Mouse (Mus musculus) liver, adult 2 months (tissue): ENCODE data around the gene Pfdn4. TPM values are rescaled to one million over a fixed set of nuclear protein-coding genes. Genes with fewer than 3 reads are reported as not detected.
A peak's percentile ranks its signal among the peaks of the same experiment; 100 is the strongest.

Experiments
- DNase-seq: peaks from one replicate; pipeline ENCODE4 v3.0.0-alpha.2; 2011; ENCODE audit warnings: low read depth, low spot score; ENCODE audit errors: extremely low read depth
- H3K27ac ChIP-seq: fragments of 200-500 bp; replicated peaks from 2 replicates; pipeline ENCODE4 v1.5.1; 2012; ENCODE audit warnings: low read depth, mild to moderate bottlenecking, control low read depth, inconsistent platforms, low read length; ENCODE audit not compliant: insufficient read depth
- H3K27me3 ChIP-seq: fragments of 200-500 bp; 2 replicates; pipeline ENCODE4 v1.6.1; 2012; ENCODE audit warnings: mild to moderate bottlenecking, moderate library complexity, low read length, inconsistent platforms; ENCODE audit not compliant: control insufficient read depth, insufficient read depth
- H3K36me3 ChIP-seq: fragments of 200-500 bp; 2 replicates; pipeline ENCODE4 v1.6.1; 2012; ENCODE audit warnings: low read length, inconsistent platforms; ENCODE audit not compliant: control insufficient read depth, insufficient read depth
- H3K4me1 ChIP-seq: fragments of 200-500 bp; 2 replicates; pipeline ENCODE4 v1.6.1; 2011; ENCODE audit warnings: low read length; ENCODE audit not compliant: control insufficient read depth, insufficient read depth
- H3K4me3 ChIP-seq: fragments of 200-500 bp; 2 replicates; pipeline ENCODE4 v1.5.1; 2011; ENCODE audit warnings: low read depth, mild to moderate bottlenecking, control low read depth, low read length, moderate library complexity; ENCODE audit not compliant: insufficient read depth
- H3K79me2 ChIP-seq: fragments of 200-500 bp; 2 replicates; pipeline ENCODE4 v1.6.1; 2012; ENCODE audit warnings: inconsistent platforms, mild to moderate bottlenecking, low read length, moderate library complexity; ENCODE audit not compliant: control insufficient read depth, insufficient read depth
- H3K9ac ChIP-seq: fragments of 200-500 bp; 2 replicates; pipeline ENCODE4 v1.6.1; 2012; ENCODE audit warnings: low read depth, mild to moderate bottlenecking, control low read depth, inconsistent platforms, low read length
- CTCF ChIP-seq: fragments of 200-500 bp; IDR thresholded peaks from 2 replicates; pipeline ENCODE4 v1.5.1; 2011; ENCODE audit warnings: low read depth, low read length, control low read depth
- POLR2A ChIP-seq: fragments of 200-500 bp; IDR thresholded peaks from 2 replicates; pipeline ENCODE4 v1.6.1; 2011; ENCODE audit warnings: low read length, control low read depth; ENCODE audit not compliant: insufficient read depth; ENCODE audit errors: extremely low read depth
- WGBS: fragments of 180-500 bp; shearing (Covaris S2); methylation state at CpG from one replicate; pipeline ENCODE4 v1.1.7; 2018; 5-methylcytosine and 5-hydroxymethylcytosine counted together
- polyA plus RNA-seq: library from polyadenylated mRNA; depleted of rRNA; stranded (reverse); fragments of >200 nt; gene quantifications from 2 replicates; pipeline ENCODE4 v1.2.3, GENCODE M21; 2012
- total RNA-seq: library from RNA; depleted of rRNA; stranded (reverse); fragments of >200 nt; gene quantifications from 2 replicates; pipeline ENCODE4 v1.2.3, GENCODE M21; 2014

Gene Pfdn4
- total and polyA plus RNA-seq, 2 experiments, result 1.4 to 10.6 TPM

DNA sequence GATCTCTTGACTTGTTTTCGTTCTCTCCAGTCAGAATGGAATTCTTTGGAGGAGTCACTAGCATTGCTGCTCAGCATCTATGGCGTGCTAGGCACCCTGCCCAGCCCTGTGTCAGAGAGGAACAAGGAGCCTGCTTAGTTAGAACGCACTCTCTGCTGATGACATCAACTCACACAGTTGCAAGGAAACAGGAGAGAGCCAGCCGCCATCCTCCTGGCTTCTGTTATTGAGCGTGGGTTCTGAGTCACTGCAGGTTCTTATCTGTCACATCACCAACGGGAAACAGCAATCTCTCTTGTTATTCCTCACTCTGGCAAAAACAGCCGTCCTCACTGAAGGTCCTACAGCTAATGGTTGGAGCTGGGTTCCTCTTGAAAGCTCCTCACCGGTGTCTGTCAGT is 7.1 kb downstream of the Pfdn4 start:
- H3K36me3 ChIP-seq, result no peaks in the 10 kb centered on the region
- TF ChIP-seq POLR2A (no peak), CTCF (no peak)
- no peak for DNase-seq
- no peaks in the 10 kb centered on the region for H3K4me1 ChIP-seq
- H3K9ac ChIP-seq, result no peak overlapping the region
- H3K4me3 ChIP-seq, result no peak overlapping the region
- WGBS, result 49% methylated on average over 8 of the region's 8 CpGs
- H3K27ac ChIP-seq, result no peak overlapping the region
- no peaks in the 10 kb centered on the region; the same call in 1 of the 2 replicates for H3K27me3 ChIP-seq
- H3K79me2 ChIP-seq, result no peaks in the 10 kb centered on the region

- H3K36me3 ChIP-seq, result no peaks in the 10 kb centered on the region
- H3K4me3 ChIP-seq, result no peak overlapping the region
- WGBS, result 41% methylated on average over 4 of the region's 4 CpGs
Observed at GRCm38 (mm10) chr2:170503983-170504382, 7.8 kb downstream of the Pfdn4 start.

GRCm38 (mm10) chr2:170507734-170508133 is 11.5 kb downstream of the Pfdn4 start:
- no peaks in the 10 kb centered on the region; the same call in 1 of the 2 replicates for H3K27me3 ChIP-seq
- peaks cover 4% of the 10 kb centered on the region; the same call in 1 of the 2 replicates for H3K4me1 ChIP-seq
- H3K9ac ChIP-seq, result no peak overlapping the region
- no peaks in the 10 kb centered on the region for H3K36me3 ChIP-seq
- no peak overlapping the region for H3K4me3 ChIP-seq
- WGBS, result 2% methylated on average over 10 of the region's 10 CpGs
- peaks cover 10% of the 10 kb centered on the region; the same call in 1 of the 2 replicates for H3K79me2 ChIP-seq
- peak; percentile 59 for DNase-seq
- TF ChIP-seq POLR2A, result no peak
- TF ChIP-seq CTCF, result peak; percentile 68
- no peak overlapping the region for H3K27ac ChIP-seq

More at GRCm38 (mm10) chr2:170503983-170504382, 7.8 kb downstream of the Pfdn4 start:
- DNase-seq, result no peak
- no peaks in the 10 kb centered on the region for H3K4me1 ChIP-seq
- no peaks in the 10 kb centered on the region for H3K79me2 ChIP-seq
- H3K27me3 ChIP-seq, result no peaks in the 10 kb centered on the region; the same call in 1 of the 2 replicates
- H3K27ac ChIP-seq, result no peak overlapping the region
- no peak overlapping the region for H3K9ac ChIP-seq
- no peak for TF ChIP-seq POLR2A
- no peak for TF ChIP-seq CTCF

DNA sequence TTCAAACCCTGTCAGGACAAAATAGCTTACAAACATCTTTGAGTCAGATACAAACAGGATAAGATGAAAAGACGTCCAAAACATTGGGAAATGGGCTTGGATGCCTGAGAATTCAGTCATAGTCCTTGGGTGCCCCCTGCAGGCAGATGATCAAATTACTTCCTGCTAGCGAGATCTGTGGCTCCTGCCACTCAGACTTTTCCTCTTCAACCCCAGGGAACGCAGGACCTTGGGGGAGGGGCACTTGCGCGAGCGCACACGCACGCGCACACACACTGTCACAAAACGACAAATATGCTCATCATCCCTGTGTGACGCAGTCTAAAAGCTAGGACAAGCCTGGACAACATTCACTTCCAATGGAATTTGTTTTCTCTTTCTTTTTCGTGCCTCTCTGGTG is 12.6 kb downstream of the Pfdn4 start:
- TF ChIP-seq CTCF, result peak; percentile 71
- TF ChIP-seq POLR2A, result no peak

DNA sequence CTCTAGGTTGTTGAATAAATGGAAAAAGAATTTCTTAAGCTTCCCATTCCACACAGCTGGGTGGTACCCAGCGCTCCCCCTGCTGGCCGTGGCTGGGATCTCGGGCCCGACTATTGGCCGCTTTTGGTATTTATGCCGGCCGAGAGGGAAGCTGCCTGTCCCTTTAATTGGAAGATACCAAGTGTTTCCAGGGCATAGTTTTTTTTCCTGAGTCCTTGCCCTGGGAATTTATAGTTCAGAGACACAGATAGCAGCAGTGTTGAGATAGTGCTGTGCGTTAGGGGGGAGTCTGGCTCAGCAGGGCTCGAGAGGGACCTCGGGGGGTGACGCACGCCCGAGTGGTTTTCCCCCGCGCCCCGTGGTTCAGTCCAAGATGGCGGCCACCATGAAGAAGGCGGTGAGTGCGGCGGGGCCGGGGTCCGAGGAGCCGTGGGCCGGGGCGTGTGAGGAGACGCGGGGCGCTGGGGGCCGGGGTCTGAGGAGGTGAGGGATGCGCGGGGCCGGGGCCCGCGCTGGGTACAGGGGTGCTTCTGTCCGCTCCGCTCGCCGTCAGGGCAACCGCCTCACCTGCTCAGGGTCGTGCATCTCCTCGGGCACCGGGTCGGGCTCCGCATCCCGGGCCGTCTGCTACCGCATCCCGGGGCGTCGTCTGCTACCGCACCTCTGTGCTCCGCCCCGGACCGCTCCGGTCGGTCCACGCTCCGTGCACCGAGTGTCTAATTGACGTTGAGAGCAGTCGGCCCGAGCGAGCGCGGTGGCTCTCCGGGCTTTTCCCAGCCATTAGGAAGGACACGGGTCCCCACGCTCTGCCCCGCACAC is 15.1 kb downstream of the Pfdn4 start:
- WGBS, result under 1% methylated on average over 68 of the region's 69 CpGs

More for the DNA sequence above, 12.6 kb downstream of the Pfdn4 start:
- Histone ChIP-seq H3K4me1 (peaks cover 4% of the 10 kb centered on the region; the same call in 1 of the 2 replicates), H3K79me2 (peaks cover 10% of the 10 kb centered on the region; the same call in 1 of the 2 replicates), H3K4me3 (peak overlapping the region; percentile 24; the same call in 1 of the 2 replicates), H3K9ac (0 out of 2 replicates have a peak overlapping the region, but pooled peaks have one; percentile 4), H3K27ac (no peak overlapping the region), H3K36me3 (no peaks in the 10 kb centered on the region), H3K27me3 (no peaks in the 10 kb centered on the region; the same call in 1 of the 2 replicates)
- DNase-seq, result peak; percentile 74
- 3% methylated on average over 12 of the region's 12 CpGs for WGBS

More for the DNA sequence above, 15.1 kb downstream of the Pfdn4 start:
- DNase-seq, result peak; percentile 72
- Histone ChIP-seq H3K27me3 (no peaks in the 10 kb centered on the region; the same call in 1 of the 2 replicates), H3K4me1 (peaks cover 4% of the 10 kb centered on the region; the same call in 1 of the 2 replicates), H3K4me3 (peak overlapping the region; percentile 99), H3K36me3 (peaks cover 2% of the 10 kb centered on the region; the same call in 1 of the 2 replicates), H3K27ac (peak overlapping the region; percentile 99), H3K79me2 (peaks cover 10% of the 10 kb centered on the region; the same call in 1 of the 2 replicates), H3K9ac (peak overlapping the region; percentile 99)
- TF ChIP-seq POLR2A (peak; percentile 47; the same call in 1 of the 2 replicates), CTCF (peak; percentile 96)
